Mouse (Mus musculus) heart, postnatal 0 days (tissue): ENCODE data around the gene Ifit1bl1. TPM values are rescaled to one million over a fixed set of nuclear protein-coding genes. Genes with fewer than 3 reads are reported as not detected.
"Not testable (repeated sequence)": the region's sequence is repeated elsewhere in the genome, so short reads cannot be mapped to it uniquely, and the experiment has no call there.

Source experiments
- ATAC-seq: fragments of 200-750 bp; cut with Nextera tagmentation; 2 replicates; pipeline ENCODE4 v1.8.0; 2017; ENCODE audit warnings: low read depth, moderate number of reproducible peaks, moderate library complexity; ENCODE audit not compliant: insufficient read depth
- DNase-seq: peaks from one replicate; pipeline ENCODE4 v3.0.0-alpha.2; 2016; ENCODE audit warnings: low spot score
- H3K27ac ChIP-seq: fragments of 300-500 bp; sonication (generic); 2 replicates; pipeline ENCODE4 v1.5.1; 2014; ENCODE audit warnings: low read depth, mild to moderate bottlenecking
- H3K27me3 ChIP-seq: fragments of 300-500 bp; sonication (generic); 2 replicates; pipeline ENCODE4 v1.6.1; 2014; ENCODE audit warnings: low read length, mixed read lengths; ENCODE audit not compliant: control insufficient read depth, insufficient read depth
- H3K36me3 ChIP-seq: fragments of 300-500 bp; sonication (generic); replicated peaks from 2 replicates; pipeline ENCODE4 v1.6.1; 2014; ENCODE audit warnings: low read length, mixed read lengths; ENCODE audit not compliant: control insufficient read depth, insufficient read depth
- H3K4me1 ChIP-seq: fragments of 300-500 bp; sonication (generic); 2 replicates; pipeline ENCODE4 v1.6.1; 2014; ENCODE audit warnings: antibody characterized with exemption; ENCODE audit not compliant: control insufficient read depth, insufficient read depth
- H3K4me2 ChIP-seq: fragments of 300-500 bp; sonication (generic); 2 replicates; pipeline ENCODE4 v1.6.1; 2014; ENCODE audit warnings: low read depth, mild to moderate bottlenecking, low read length, moderate library complexity
- H3K4me3 ChIP-seq: fragments of 300-500 bp; sonication (generic); 2 replicates; pipeline ENCODE4 v1.5.1; 2014; ENCODE audit warnings: low read depth, low read length
- H3K9ac ChIP-seq: fragments of 300-500 bp; sonication (generic); replicated peaks from 2 replicates; pipeline ENCODE4 v1.6.1; 2014; ENCODE audit warnings: low read depth, low read length, mixed read lengths
- H3K9me3 ChIP-seq: fragments of 300-500 bp; sonication (generic); replicated peaks from 2 replicates; pipeline ENCODE4 v1.6.1; 2016; ENCODE audit warnings: low read length; ENCODE audit not compliant: control insufficient read depth
- CTCF ChIP-seq: IDR thresholded peaks from 2 replicates; pipeline ENCODE4 v1.5.1; 2016; ENCODE audit warnings: antibody characterized with exemption, control low read depth, low read depth
- EP300 ChIP-seq: IDR thresholded peaks from 2 replicates; pipeline ENCODE4 v1.6.1; 2016; ENCODE audit warnings: antibody characterized with exemption, low read depth
- WGBS: fragments of 180-500 bp; shearing (Covaris S2); extraction: QIAGEN DNeasy Blood & Tissue Kit; methylation state at CpG from one replicate; pipeline ENCODE4 v1.1.7; 2014; 5-methylcytosine and 5-hydroxymethylcytosine counted together
- polyA plus RNA-seq: library from polyadenylated mRNA; unstranded; fragments of >200 nt; fragmentation: Nextera tagmentation; extraction: Ambion mirVana; gene quantifications from 2 replicates; pipeline ENCODE4 v1.2.1, GENCODE M21; 2015
- total RNA-seq: library from RNA; depleted of rRNA; stranded (reverse); fragments of >200 nt; gene quantifications from 2 replicates; pipeline ENCODE4 v1.2.3, GENCODE M21; 2014; ENCODE audit warnings: low replicate concordance; rRNA removed

The Ifit1bl1 gene
- 0.50 and 2.8 TPM in 2 replicates for total RNA-seq
- polyA plus RNA-seq = 3.3 and 3.8 TPM in 2 replicates

- H3K9me3 ChIP-seq, DNase-seq, ATAC-seq, H3K9ac ChIP-seq, H3K27me3 ChIP-seq, H3K36me3 ChIP-seq, H3K4me2 ChIP-seq, H3K4me3 ChIP-seq, H3K27ac ChIP-seq: not testable (repeated sequence)
- WGBS = 39% methylated on average over 1 of the region's 1 CpGs
- peaks cover 15% of the 10 kb centered on the region for H3K4me1 ChIP-seq
These were observed at the start of gene Ifit1bl1 for GRCm38 (mm10) chr19:34601888-34602287. TSS of gene Ifit1bl1 (minus strand) at chr19:34601956.

- Histone ChIP-seq H3K4me1 (no peaks in the 10 kb centered on the region), H3K27me3 (no peaks in the 10 kb centered on the region), H3K4me3 (no peak overlapping the region), H3K4me2 (no peak overlapping the region), H3K9me3 (no peaks in the 10 kb centered on the region), H3K27ac (no peak overlapping the region), H3K36me3 (no peaks in the 10 kb centered on the region), H3K9ac (no peak overlapping the region)
- 71% methylated on average over 6 of the region's 6 CpGs for WGBS
- TF ChIP-seq CTCF (no peak), EP300 (no peak)
- ATAC-seq (no peak), DNase-seq (no peak)
These were observed 49.2 kb upstream of the Ifit1bl1 start for GRCm38 (mm10) chr19:34650997-34651396.

GRCm38 (mm10) chr19:34650276-34650675, 48.5 kb upstream of the Ifit1bl1 start:
- DNase-seq (no peak), ATAC-seq (no peak)
- Histone ChIP-seq H3K36me3 (no peaks in the 10 kb centered on the region), H3K4me2 (no peak overlapping the region), H3K4me1 (no peaks in the 10 kb centered on the region), H3K27me3 (no peaks in the 10 kb centered on the region), H3K27ac (no peak overlapping the region), H3K4me3 (no peak overlapping the region), H3K9ac (no peak overlapping the region), H3K9me3 (no peaks in the 10 kb centered on the region)
- 87% methylated on average over 3 of the region's 3 CpGs for WGBS
- no peak for TF ChIP-seq EP300
- TF ChIP-seq CTCF = no peak

GRCm38 (mm10) chr19:34647630-34648029, 45.9 kb upstream of the Ifit1bl1 start:
- not testable (repeated sequence) for ATAC-seq, H3K9me3 ChIP-seq
- WGBS = 90% methylated on average over 7 of the region's 8 CpGs

GRCm38 (mm10) chr19:34642616-34643015, 40.9 kb upstream of the Ifit1bl1 start:
- 49% methylated on average over 5 of the region's 5 CpGs for WGBS
- Histone ChIP-seq H3K9ac (no peak overlapping the region), H3K4me3 (no peak overlapping the region), H3K36me3 (no peaks in the 10 kb centered on the region), H3K4me2 (no peak overlapping the region; the same call in 1 of the 2 replicates), H3K9me3 (no peaks in the 10 kb centered on the region), H3K27ac (no peak overlapping the region), H3K27me3 (no peaks in the 10 kb centered on the region), H3K4me1 (peaks cover 4% of the 10 kb centered on the region)
- no peak for TF ChIP-seq EP300
- TF ChIP-seq CTCF = no peak
- DNase-seq = no peak
- no peak for ATAC-seq

More at GRCm38 (mm10) chr19:34647630-34648029, 45.9 kb upstream of the Ifit1bl1 start:
- H3K4me3 ChIP-seq, H3K36me3 ChIP-seq, H3K27me3 ChIP-seq, H3K27ac ChIP-seq, H3K4me1 ChIP-seq, H3K9ac ChIP-seq, H3K4me2 ChIP-seq, DNase-seq: not testable (repeated sequence)

GRCm38 (mm10) chr19:34640623-34641022, 38.9 kb upstream of the Ifit1bl1 start, which contains the start of the genes Ifit1bl2 and Ifit1:
TSS of gene Ifit1bl2 (minus strand) at chr19:34640743.
TSS of gene Ifit1 (plus strand) at chr19:34640871.
- WGBS = 24% methylated on average over 4 of the region's 4 CpGs
- no peaks in the 10 kb centered on the region for H3K27me3 ChIP-seq
- ATAC-seq (peak; percentile 60), DNase-seq (no peak)
- no peak for TF ChIP-seq CTCF
- TF ChIP-seq EP300 = no peak
- H3K9me3 ChIP-seq = no peaks in the 10 kb centered on the region
- peak within 1 kb of the TSS; percentile 59 for H3K4me2 ChIP-seq
- H3K4me1 ChIP-seq = peaks cover 4% of the 10 kb centered on the region
- H3K4me3 ChIP-seq = peak within 1 kb of the TSS; percentile 33
- H3K27ac ChIP-seq = no peak within 1 kb of the TSS
- no peaks in the 10 kb centered on the region for H3K36me3 ChIP-seq
- peak within 1 kb of the TSS; percentile 38 for H3K9ac ChIP-seq
